In genomic region chr7:46789177-46789849, GRCm38 (mm10) we compare ENCODE assay signal across 19 mouse cellular contexts. TPM values are rescaled to one million over a fixed set of nuclear protein-coding genes. Genes with fewer than 3 reads are reported as not detected.
"Had no signal": no experiment of that assay in that cellular context is flagged by ENCODE, and none has a peak within 500 bp of the region (broad histone marks: within the 10 kb centered on the region; RNA-seq: fewer than 3 reads in every experiment).

No protein-coding gene starts in this region.

- DNase-seq: lung, postnatal 10 days; midbrain, embryonic 14.5 days; retina, postnatal 1 day; right cerebral cortex, adult 18-20 months; right cerebral cortex, postnatal 25 days; right cerebral cortex, postnatal 4 days; spleen, adult 18-20 months; thymus, adult 18-20 months; thymus, postnatal 14 days; thymus, postnatal 36 days had no signal

- H3K4me3 ChIP-seq: lung, embryonic 15.5 days; midbrain, embryonic 10.5 days; midbrain, embryonic 12.5 days; myocyte; neural tube, embryonic 13.5 days; neural tube, embryonic 15.5 days had no signal

- H3K27ac ChIP-seq: liver, embryonic 14.5 days; lung, embryonic 15.5 days; midbrain, embryonic 10.5 days; midbrain, embryonic 12.5 days; neural tube, embryonic 13.5 days; neural tube, embryonic 15.5 days had no signal

RNA-seq across cellular contexts. Expression of gene Saa2, which starts 37.7 kb away (rescaled TPM):
- total RNA-seq: megakaryocyte, adult 5-6 weeks; megakaryocyte-erythroid progenitor cell, adult 5-6 weeks had no signal

RNA-seq across cellular contexts. Expression of gene Saa1, which starts 46.5 kb away (rescaled TPM):
- total RNA-seq: megakaryocyte, adult 5-6 weeks; megakaryocyte-erythroid progenitor cell, adult 5-6 weeks had no signal
